ENCODE assay signal across 13 mouse cellular contexts in the genomic region with DNA sequence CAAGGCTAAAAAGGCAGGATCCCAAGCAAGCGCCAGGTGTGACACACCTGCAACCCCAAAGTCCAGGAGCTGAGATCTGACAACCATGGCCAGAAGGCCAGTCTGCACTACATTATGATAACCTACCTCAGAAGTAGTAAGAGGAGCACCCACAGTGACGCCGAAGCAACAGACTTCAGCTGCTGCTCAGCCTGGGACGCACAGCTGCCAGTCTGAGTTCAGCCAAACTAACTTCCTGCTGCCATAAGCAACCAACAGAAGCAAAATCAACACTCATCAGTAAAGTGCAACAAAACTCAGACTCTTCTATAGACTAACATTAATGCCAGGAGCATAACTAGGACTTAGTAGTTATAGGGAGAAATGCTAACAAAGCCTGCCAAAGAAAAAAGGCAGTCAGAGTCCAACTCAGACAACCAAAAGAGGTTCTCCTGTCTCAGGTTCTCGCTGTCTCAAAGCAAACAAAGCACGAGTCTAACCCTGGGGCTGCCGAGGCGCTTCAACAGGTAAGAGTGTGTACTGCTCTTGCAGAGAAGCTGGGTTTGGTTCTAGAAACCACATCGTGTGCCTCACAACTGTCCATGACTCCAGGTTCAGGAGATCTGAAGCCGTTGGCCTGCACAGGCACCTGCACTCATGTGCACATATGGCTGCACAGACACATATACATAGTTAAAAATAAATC.
"Had no signal": no experiment of that assay in that cellular context is flagged by ENCODE, and none has a peak within 500 bp of the region (broad histone marks: within the 10 kb centered on the region; RNA-seq: fewer than 3 reads in every experiment).

No protein-coding gene starts in this region.

- H3K4me2 ChIP-seq: limb, embryonic 13.5 days; liver, embryonic 11.5 days; lung, embryonic 14.5 days; midbrain, embryonic 11.5 days; midbrain, embryonic 15.5 days; neural tube, embryonic 13.5 days had no signal

- H3K27ac ChIP-seq: limb, embryonic 13.5 days; midbrain, embryonic 15.5 days; neural tube, embryonic 13.5 days; stomach, postnatal 0 days had no signal

- H3K9me3 ChIP-seq: limb, embryonic 13.5 days; midbrain, embryonic 15.5 days; neural tube, embryonic 13.5 days had no signal

- H3K27me3 ChIP-seq: limb, embryonic 13.5 days; midbrain, embryonic 15.5 days; neural tube, embryonic 13.5 days had no signal

- H3K4me3 ChIP-seq: limb, embryonic 13.5 days; midbrain, embryonic 15.5 days; neural tube, embryonic 13.5 days had no signal

- H3K9ac ChIP-seq: limb, embryonic 13.5 days; lung, embryonic 14.5 days; midbrain, embryonic 15.5 days; neural tube, embryonic 13.5 days had no signal

- DNase-seq: kidney, adult 8-10 months; kidney, postnatal 36 days; lung, embryonic 14.5 days; lung, postnatal 10 days; lung, postnatal 4 days; right cerebral cortex, postnatal 14 days had no signal

- H3K36me3 ChIP-seq: limb, embryonic 13.5 days; midbrain, embryonic 15.5 days; neural tube, embryonic 13.5 days had no signal

- ATAC-seq: intestine, embryonic 16.5 days; midbrain, embryonic 15.5 days had no signal
